Mouse (Mus musculus) ovary, postnatal 36 days (tissue): ENCODE measurements around the gene Dqx1.

Source experiments
- DNase-seq: peaks from one replicate; pipeline ENCODE4 v3.0.0; 2022; ENCODE audit warnings: low spot score, mixed read lengths

Gene Dqx1

GRCm38 (mm10) chr6:83070311-83071219 lies 12.9 kb downstream of the Dqx1 start:
- DNase-seq = peak; percentile 40

- DNase-seq = no peak
Measured at GRCm38 (mm10) chr6:83071220-83071619, 13.6 kb downstream of the Dqx1 start.

GRCm38 (mm10) chr6:83074979-83075378 lies 17.3 kb downstream of the Dqx1 start:
- no peak for DNase-seq

GRCm38 (mm10) chr6:83077630-83078323 lies 20.1 kb downstream of the Dqx1 start, which contains the start of gene Pcgf1:
Pcgf1 (plus strand) TSS chr6:83077869.
- no peak for DNase-seq

GRCm38 (mm10) chr6:83078324-83078858 lies 20.7 kb downstream of the Dqx1 start:
- DNase-seq = peak; percentile 98

- no peak for DNase-seq
Measured at GRCm38 (mm10) chr6:83080210-83080609, 22.6 kb downstream of the Dqx1 start.

GRCm38 (mm10) chr6:83083497-83083896 lies 25.9 kb downstream of the Dqx1 start:
- DNase-seq = no peak

GRCm38 (mm10) chr6:83084477-83084876 lies 26.8 kb downstream of the Dqx1 start:
- DNase-seq = no peak

GRCm38 (mm10) chr6:83086121-83087035 lies 28.7 kb downstream of the Dqx1 start, which contains the start of gene Lbx2:
Lbx2 (plus strand) TSS chr6:83086367.
- peak; percentile 47 for DNase-seq

- peak; percentile 46 for DNase-seq
Measured at GRCm38 (mm10) chr6:83087205-83087925, 29.7 kb downstream of the Dqx1 start.

GRCm38 (mm10) chr6:83087926-83088260 lies 30.2 kb downstream of the Dqx1 start:
- no peak for DNase-seq

GRCm38 (mm10) chr6:83092416-83093127 lies 34.9 kb downstream of the Dqx1 start:
- no peak for DNase-seq

GRCm38 (mm10) chr6:83095968-83096367 lies 38.3 kb downstream of the Dqx1 start:
- DNase-seq = no peak

GRCm38 (mm10) chr6:83098411-83098810 lies 40.8 kb downstream of the Dqx1 start:
- no peak for DNase-seq

- peak; percentile 87 for DNase-seq
Measured at GRCm38 (mm10) chr6:83101316-83101687, 43.7 kb downstream of the Dqx1 start, which contains the start of the genes Ccdc142 and Gm42688. Ccdc142 (plus strand) TSS chr6:83101601. Gm42688 (plus strand) TSS chr6:83101617.

- peak; percentile 73 for DNase-seq
Measured at GRCm38 (mm10) chr6:83101688-83102556, 44.3 kb downstream of the Dqx1 start.

- DNase-seq = no peak
Measured at GRCm38 (mm10) chr6:83103130-83103650, 45.5 kb downstream of the Dqx1 start.

GRCm38 (mm10) chr6:83104158-83104557 lies 46.5 kb downstream of the Dqx1 start:
- no peak for DNase-seq
